Mouse (Mus musculus): ENCODE measurements at regions not wholly inside any gene's neighbourhood (a gene's known extent, or its start where the extent isn't known, plus 50 kb on each side); places are given as distances from the start of the nearest gene placed in this dataset.

DNA sequence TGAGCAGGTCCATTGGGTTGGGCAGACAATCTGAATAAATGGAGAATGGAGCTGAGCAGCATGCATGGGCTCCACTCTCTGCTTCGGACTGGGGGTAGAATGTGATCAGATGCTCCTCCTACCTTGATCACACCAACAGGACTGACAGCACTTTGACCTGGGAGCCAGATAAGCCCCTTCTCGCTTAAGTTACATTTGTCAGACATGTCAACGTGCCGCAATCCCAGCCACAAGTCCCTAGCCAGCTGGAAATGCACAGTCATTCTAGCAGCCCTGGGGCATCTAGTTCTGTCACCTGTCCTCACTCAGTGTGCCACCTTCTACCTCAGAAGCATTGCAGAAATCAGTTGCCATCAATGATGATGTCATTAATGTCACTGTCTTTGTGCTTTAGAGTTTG is 272.1 kb upstream of the Myt1l start:
- DNase-seq: no peak
- intact Hi-C loops (cut with DNase I): no loop called here
- no peak overlapping the region for H3K27ac ChIP-seq
- no peak overlapping the region for H3K4me3 ChIP-seq
- TF ChIP-seq CTCF (IDR thresholded peaks at IDR 0.05): no peak

DNA sequence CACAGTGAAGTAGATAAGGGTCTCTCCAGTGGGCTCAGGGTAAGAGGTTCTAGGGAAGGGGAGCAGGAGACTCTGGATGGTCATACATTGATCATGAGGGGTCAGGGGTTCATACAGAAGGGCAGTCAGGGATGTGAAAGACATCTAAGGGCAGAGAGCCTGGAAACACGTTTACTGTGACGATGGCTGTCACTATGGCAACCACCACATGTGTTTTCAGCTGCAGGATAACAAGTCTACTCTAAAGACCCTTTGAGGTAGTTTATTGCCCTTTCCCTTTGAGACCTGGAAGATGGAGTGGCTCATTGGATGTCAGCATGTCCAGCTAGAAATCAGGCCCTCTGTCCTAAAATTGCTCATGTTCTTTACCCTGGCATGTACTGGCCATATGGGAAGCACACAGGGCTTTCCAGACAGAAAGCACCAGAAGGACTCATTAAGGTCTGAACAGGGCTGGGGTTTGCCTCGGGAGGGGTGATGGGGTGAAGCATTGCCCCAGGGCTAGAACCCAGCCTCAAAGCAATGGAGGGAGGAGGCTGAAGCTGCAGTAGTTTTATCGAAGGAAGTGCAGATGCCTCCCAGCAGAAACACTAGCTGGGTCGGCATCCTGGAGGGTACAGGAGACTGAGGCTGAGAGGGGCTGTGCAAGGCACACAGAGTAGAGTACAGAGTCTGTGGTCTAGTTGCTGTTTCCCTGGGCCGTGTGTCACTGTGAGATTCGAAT is 271.0 kb upstream of the Myt1l start:
- intact Hi-C loops (cut with DNase I): no loop called here
- no peak overlapping the region for H3K27ac ChIP-seq

DNA sequence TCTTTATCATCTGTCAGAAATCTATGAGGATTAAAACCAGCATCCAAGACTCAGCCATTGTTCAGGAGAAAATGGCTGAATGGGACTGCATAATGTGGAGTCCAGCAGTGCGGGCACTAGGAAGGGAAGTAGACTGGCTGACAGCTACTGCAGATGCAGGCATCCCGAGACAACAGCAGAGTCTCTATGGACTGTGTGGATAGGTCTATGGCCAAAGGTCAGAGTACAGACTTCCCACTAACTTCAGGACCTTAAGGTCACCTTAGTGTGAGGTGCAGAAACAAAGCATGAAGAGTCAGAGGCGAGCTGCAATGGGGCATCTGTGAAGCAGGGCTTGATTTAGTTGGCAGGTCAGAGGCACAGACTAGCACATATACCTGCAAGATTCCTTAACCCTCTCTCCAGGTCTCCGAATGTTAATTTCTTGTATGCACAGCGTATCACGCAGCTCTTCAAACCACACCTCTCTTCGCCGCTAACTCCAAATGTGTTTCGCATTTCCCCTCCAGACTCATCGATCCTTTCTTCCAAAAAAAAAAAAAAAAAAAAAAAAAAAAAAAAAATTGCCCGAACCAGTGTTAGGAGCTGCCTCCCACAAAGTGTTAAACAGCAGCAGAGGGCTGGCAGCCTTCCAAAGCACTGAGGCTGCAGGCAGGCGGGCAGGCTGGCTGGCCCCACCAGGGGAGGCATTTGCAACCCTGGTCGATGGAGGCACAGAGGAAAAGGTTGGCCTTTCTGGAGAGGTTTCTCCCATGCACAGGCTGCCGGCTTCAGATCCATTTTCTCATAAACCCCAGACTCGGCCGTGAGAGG is 270.2 kb upstream of the Myt1l start:
- peak; percentile 27 for DNase-seq
- TF ChIP-seq CTCF (IDR thresholded peaks at IDR 0.05): no peak
- Histone ChIP-seq H3K4me3 (no peak overlapping the region), H3K27ac (no peak overlapping the region)
- intact Hi-C loops (cut with DNase I): no loop called here

More for the DNA sequence above, 271.0 kb upstream of the Myt1l start:
- DNase-seq: no peak
- TF ChIP-seq CTCF (IDR thresholded peaks at IDR 0.05): no peak
- H3K4me3 ChIP-seq: no peak overlapping the region

DNA sequence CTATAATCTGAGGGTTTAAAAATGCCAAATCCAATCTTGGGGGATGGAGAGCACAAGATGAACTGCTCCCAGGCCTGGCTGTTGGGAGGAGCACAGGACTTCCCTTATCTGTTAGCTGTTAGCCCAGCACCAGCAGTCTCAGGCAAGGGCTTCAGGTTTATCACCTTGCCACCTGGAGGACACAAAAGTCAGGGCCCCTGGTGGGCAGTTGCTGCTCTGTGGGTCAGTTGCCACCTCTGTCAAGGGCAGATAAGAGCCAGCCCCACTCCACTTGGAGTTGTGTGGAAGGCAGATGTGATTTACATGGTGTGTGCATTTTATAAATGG is 269.7 kb upstream of the Myt1l start:
- no peak for DNase-seq
- H3K27ac ChIP-seq: no peak overlapping the region
- no peak overlapping the region for H3K4me3 ChIP-seq
- TF ChIP-seq CTCF (IDR thresholded peaks at IDR 0.05): no peak
- intact Hi-C loops (cut with DNase I): no loop called here

DNA sequence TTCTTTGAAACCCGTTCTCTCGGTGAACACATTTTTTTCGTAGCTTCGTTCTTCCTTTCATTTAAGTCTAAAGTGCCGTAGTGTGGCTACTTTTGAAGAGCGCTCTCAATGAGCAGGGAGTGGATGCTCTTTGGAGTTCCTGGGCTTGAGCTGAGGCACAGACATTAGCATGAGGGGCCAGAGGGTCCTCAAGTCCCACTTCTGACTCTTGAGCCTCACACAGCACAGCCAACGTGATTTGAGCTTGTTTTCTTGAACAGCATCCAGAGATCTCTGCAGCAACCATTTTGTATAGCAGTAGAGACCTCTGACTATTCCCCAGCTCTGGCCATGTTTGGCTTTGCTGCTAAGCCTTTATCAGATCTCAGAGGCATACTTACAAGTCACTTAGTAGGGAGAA is 269.2 kb upstream of the Myt1l start:
- Histone ChIP-seq H3K27ac (no peak overlapping the region), H3K4me3 (no peak overlapping the region)
- TF ChIP-seq CTCF (IDR thresholded peaks at IDR 0.05): no peak
- DNase-seq: no peak
- intact Hi-C loops (cut with DNase I): no loop called here

DNA sequence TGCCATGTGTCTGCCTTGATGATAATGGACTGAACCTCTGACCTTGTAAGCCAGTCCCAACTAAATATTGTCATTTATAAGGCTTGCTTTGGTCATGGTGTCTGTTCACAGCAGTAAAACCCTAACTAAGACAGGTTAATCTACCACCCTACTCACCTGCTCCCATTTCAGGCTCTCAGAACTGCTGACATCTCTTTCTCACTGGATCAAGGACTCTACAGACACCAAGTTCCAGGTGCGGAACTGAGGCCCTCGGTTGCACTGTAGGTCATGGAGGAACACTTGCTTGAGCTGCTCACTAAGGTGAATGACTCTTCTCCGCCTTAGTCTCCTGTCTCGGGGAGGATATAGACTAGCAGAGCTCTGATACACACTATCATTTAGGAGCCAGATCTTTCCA is 254.0 kb upstream of the Myt1l start:
- DNase-seq: no peak
- H3K27ac ChIP-seq: no peak overlapping the region

DNA sequence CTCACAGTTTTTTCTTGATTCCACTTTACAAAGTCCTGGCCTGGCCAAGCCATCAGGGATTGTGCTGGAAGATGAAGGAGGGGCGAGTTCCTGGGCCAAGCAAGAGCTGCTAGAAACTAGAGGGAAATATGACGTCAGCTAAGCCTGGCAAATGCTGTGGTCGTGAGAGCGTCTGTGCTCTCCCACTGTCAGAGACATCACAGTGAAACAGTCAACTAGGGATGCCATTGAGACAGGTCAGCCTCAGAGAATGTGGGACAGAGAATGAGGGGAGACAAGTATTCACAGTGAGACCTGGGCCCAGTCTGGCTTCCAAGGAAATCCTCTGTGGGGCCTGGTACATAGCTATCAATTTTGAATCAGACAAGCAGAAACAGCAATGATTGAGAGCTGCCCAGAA is 252.5 kb upstream of the Myt1l start:
- Histone ChIP-seq H3K4me3 (no peak overlapping the region), H3K27ac (no peak overlapping the region)
- no peak for DNase-seq
- intact Hi-C loops (cut with DNase I): no loop called here
- no peak for TF ChIP-seq CTCF (IDR thresholded peaks at IDR 0.05)

More for the DNA sequence above, 254.0 kb upstream of the Myt1l start:
- H3K4me3 ChIP-seq: no peak overlapping the region
- intact Hi-C loops (cut with DNase I): no loop called here
- no peak for TF ChIP-seq CTCF (IDR thresholded peaks at IDR 0.05)

DNA sequence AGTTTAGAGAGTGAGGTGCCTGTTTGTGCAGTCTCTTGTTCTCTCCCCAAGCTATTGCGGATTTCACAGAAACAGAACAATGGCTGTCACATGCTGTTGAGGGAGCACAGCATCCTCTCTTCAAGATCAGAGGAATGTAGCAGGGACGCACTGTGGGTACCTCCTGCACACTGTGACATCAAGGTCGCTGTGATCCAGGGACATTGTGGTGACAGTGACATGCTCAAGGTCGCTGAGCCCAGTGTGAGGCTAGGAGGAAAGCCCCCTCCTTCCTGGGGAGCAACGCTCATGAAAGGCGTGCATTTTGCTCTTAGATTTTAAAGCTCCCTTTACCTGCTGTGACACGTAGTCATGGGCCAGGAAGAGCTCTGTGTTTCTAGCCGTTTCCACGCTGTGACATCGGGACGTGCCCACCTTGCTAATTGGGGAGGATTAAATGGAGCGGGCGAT is 248.5 kb upstream of the Myt1l start:
- DNase-seq: no peak
- no peak overlapping the region for H3K4me3 ChIP-seq
- intact Hi-C loops (cut with DNase I): no loop called here
- H3K27ac ChIP-seq: no peak overlapping the region
- TF ChIP-seq CTCF (IDR thresholded peaks at IDR 0.05): no peak

DNA sequence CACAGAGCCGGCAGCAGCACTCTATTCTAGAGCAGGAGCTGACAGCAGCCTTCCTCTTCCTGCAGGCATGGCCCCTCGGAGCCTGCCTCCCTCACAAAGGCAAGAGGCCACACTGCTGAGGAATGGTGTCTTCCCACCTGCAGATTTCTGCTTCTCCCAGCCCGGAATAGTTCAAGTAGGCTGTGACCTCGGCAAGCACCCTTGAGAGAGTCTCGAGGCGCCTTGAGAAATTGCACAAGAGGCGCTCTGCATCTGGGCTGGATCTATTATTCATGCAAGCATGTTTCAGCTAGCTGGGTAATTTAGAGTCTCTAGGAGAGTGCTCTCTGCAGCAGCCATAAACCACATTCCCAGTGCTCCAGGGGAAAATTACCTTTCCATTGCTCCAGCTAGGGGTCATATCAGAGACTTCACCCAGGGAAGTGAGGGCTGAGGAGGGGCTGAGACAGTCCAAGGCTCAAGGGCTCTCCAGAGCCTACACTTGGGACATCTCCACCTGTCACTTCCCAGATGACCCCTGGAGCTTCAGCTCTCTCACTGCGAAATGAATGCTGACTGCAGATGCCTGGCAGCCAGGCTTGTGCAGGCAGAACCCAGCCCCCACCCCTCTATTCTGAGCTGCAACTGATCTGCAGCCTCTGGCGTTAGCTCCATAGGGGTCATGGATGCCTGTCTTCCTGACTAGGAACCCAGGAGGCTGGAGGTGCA is 247.9 kb upstream of the Myt1l start:
- DNase-seq: peak; percentile 22
- no peak overlapping the region for H3K4me3 ChIP-seq
- no peak for TF ChIP-seq CTCF (IDR thresholded peaks at IDR 0.05)
- intact Hi-C loops (cut with DNase I): no loop called here
- no peak overlapping the region for H3K27ac ChIP-seq

DNA sequence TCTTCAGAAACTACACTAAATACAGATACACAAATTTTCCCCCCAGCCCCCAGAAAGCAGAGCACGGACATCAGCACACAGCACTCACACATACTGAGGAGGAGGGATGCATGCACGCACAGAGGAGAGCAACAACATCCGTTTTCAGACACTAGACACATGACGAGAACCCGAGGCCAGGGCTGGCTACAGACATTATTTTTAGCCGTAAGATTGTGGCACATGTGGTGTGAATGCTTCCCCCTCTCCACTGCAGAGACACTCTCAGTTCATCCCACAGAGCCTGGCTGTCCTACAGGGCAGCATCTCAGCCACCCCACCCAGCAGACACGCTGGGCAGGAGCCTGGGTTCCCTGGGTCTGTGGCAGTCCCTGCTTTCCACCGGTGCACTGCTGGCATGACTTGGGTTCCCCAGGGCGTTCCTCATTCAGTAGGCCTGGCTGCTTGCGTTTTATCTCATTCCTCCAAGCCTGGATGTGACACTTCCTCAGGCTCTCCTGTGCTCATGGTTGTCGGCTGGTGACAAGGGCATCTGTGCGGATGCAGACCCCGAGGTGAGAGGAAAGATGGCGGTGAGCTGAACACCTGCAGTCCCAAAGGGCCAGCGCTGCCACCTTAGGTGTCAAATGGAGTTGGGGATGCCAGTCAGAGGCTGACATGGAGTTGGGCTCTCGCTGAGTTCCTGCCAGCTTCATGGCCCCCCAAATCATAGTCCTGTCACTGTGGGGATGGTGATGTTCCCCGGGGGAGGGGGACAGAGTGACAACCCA is 247.1 kb upstream of the Myt1l start:
- intact Hi-C loops (cut with DNase I): no loop called here
- Histone ChIP-seq H3K27ac (no peak overlapping the region), H3K4me3 (no peak overlapping the region)
- no peak for DNase-seq
- TF ChIP-seq CTCF (IDR thresholded peaks at IDR 0.05): no peak

DNA sequence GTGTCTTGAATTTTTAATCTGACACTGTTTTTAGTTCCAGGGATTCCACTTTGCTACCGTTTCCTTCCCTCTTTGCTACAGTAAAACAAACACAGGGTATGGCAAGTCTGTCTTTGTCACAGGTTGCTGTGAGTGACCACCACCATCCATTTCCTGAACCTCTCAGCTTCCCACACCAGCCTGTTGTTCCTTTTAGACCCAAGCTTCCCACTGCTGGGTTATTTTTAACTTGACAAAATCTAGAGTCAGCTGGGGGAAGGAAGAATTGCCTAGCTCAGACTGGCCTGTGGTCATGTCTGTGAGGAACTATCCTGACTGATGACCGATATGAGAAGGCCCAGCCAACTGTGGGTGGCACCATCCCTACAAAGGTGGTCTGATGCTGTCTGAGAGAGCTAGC is 239.4 kb upstream of the Myt1l start:
- intact Hi-C loops (cut with DNase I): no loop called here
- no peak for DNase-seq
- no peak overlapping the region for H3K27ac ChIP-seq
- TF ChIP-seq CTCF (IDR thresholded peaks at IDR 0.05): no peak
- no peak overlapping the region for H3K4me3 ChIP-seq

DNA sequence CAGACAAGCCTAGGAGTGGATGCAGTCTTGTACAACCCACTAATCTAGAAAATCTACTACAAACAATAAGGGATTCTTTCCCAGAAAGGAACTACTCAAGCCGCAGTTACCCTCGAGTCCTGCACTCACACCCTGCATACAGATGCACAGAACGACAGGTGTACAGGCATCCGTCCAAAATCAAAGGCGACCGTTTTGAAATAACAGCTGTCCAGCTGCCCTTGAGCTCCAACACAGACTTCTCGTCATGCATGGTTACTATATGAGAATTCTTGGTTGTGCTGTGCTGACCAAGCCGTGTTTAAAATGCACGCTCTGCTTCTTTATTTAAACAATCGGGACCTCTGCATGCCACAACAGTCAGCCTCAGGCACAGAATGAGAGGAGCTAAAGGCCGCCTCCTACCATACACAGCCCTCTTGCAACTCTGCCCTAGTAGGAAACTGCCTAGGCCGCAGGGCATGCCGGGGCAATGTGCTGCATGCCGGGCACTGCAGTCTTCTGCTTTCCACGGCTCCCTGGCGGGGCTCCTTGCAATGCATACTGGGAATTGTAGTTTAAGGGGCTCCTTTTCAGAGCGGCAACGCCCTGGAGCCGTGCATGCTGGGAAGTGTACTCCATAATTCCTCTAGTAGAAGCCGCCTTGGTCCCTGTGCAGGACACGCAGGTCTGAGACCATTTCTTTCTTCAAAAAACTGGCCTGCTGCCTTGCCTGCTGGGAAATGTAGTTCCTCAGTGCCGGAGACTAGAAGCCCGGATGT is 237.4 kb upstream of the Myt1l start:
- Histone ChIP-seq H3K27ac (peak overlapping the region; percentile 90), H3K4me3 (peak overlapping the region; percentile 81)
- no peak for TF ChIP-seq CTCF (IDR thresholded peaks at IDR 0.05)
- intact Hi-C loops (cut with DNase I): loop anchor here (5.0 kb wide), 1 partner anchor 653 kb away; the partner anchor contains the start of gene Rps7
- DNase-seq: peak; percentile 97
